Mouse (Mus musculus): ENCODE measurements at regions not wholly inside any gene's neighbourhood (a gene's known extent, or its start where the extent isn't known, plus 50 kb on each side); places are given as distances from the start of the nearest gene placed in this dataset.

DNA sequence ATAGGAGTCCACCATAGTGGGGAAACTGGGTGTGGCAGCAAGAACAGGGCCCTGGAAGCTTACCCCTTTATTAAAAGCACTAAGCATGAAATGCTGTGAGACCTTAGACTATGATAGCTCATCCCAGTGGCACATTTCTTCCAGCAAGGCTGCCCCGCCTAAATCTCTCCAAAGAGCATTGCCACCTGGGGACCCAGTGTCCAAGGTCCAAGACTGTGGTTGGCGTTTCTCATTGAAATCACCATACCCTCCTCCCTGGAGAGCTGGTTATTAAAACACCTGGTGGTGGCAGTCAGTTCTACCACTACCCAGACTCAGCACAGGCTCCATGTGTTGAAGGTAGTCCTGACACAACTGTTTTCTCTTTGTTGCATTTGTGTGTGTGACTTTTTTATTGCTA is 78.9 kb upstream of the Stt3b start:
- no peak for ATAC-seq
- 69% methylated on average over 2 of the region's 2 CpGs for whole genome bisulfite sequencing (ENCODE audit: insufficient replicate concordance)
- H3K27ac ChIP-seq: no peak overlapping the region
- H3K4me2 ChIP-seq: no peak overlapping the region
- H3K27me3 ChIP-seq (replicated peaks): peaks cover 6% of the 10 kb centered on the region; the same call in 1 of the 2 replicates
- no peak overlapping the region for H3K9ac ChIP-seq
- H3K9me3 ChIP-seq (replicated peaks): no peaks in the 10 kb centered on the region
- H3K4me1 ChIP-seq: peaks cover 19% of the 10 kb centered on the region
- H3K36me3 ChIP-seq: no peaks in the 10 kb centered on the region
- no peak overlapping the region for H3K4me3 ChIP-seq

GRCm38 (mm10) chr9:115390880-115391281 is 80.7 kb upstream of the Stt3b start:
- peaks cover 19% of the 10 kb centered on the region for H3K4me1 ChIP-seq
- 5% methylated on average over 11 of the region's 11 CpGs for WGBS (ENCODE audit: insufficient replicate concordance)
- H3K27ac ChIP-seq: no peak overlapping the region
- no peak overlapping the region for H3K4me3 ChIP-seq
- ATAC-seq: no peak
- H3K36me3 ChIP-seq: no peaks in the 10 kb centered on the region
- no peak overlapping the region for H3K9ac ChIP-seq
- H3K4me2 ChIP-seq: peak overlapping the region; percentile 26
- peaks cover 6% of the 10 kb centered on the region; the same call in 1 of the 2 replicates for H3K27me3 ChIP-seq (replicated peaks)
- H3K9me3 ChIP-seq (replicated peaks): no peaks in the 10 kb centered on the region

GRCm38 (mm10) chr9:115395511-115395910 is 85.3 kb upstream of the Stt3b start:
- H3K9me3 ChIP-seq (replicated peaks): peaks cover 5% of the 10 kb centered on the region; the same call in 1 of the 2 replicates
- peaks cover 14% of the 10 kb centered on the region for H3K4me1 ChIP-seq
- H3K9ac ChIP-seq: no peak overlapping the region
- H3K4me2 ChIP-seq: no peak overlapping the region
- no peak for ATAC-seq
- WGBS (ENCODE audit: insufficient replicate concordance): 63% methylated on average over 8 of the region's 8 CpGs
- no peaks in the 10 kb centered on the region for H3K36me3 ChIP-seq
- H3K27me3 ChIP-seq (replicated peaks): no peaks in the 10 kb centered on the region
- H3K27ac ChIP-seq: no peak overlapping the region
- no peak overlapping the region for H3K4me3 ChIP-seq

DNA sequence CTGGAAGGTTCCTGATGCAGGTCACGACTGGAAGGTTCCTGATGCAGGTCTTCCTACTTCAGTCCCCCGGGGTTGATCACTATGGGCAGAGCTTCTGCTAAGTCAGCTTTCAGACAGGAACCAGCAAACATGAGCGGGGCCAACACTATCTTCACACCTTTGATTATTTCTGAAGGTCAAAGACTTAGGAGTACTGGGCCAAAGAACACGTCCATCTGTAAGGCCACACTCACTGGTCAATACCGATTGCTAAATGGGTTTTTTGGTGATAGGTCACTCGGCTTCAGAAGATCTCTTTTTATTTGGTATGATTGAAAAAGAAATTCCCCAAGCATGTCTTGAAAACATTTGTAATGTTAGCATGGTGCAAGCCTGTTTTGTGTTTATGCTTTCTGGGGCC is 90.2 kb upstream of the Stt3b start:
- no peaks in the 10 kb centered on the region for H3K27me3 ChIP-seq (replicated peaks)
- H3K4me2 ChIP-seq: no peak overlapping the region
- ATAC-seq: no peak
- no peaks in the 10 kb centered on the region for H3K4me1 ChIP-seq
- H3K27ac ChIP-seq: no peak overlapping the region
- no peak overlapping the region for H3K4me3 ChIP-seq
- 72% methylated on average over 6 of the region's 6 CpGs for WGBS (ENCODE audit: insufficient replicate concordance)
- no peak overlapping the region for H3K9ac ChIP-seq
- H3K36me3 ChIP-seq: no peaks in the 10 kb centered on the region
- peaks cover 5% of the 10 kb centered on the region; the same call in 1 of the 2 replicates for H3K9me3 ChIP-seq (replicated peaks)

- 66% methylated on average over 13 of the region's 13 CpGs for WGBS (ENCODE audit: insufficient replicate concordance)
Observed at GRCm38 (mm10) chr9:115401405-115402151, 91.4 kb upstream of the Stt3b start.

GRCm38 (mm10) chr9:115402661-115403060 is 92.4 kb upstream of the Stt3b start:
- 73% methylated on average over 6 of the region's 6 CpGs for WGBS (ENCODE audit: insufficient replicate concordance)
- Histone ChIP-seq H3K4me2 (no peak overlapping the region), H3K36me3 (no peaks in the 10 kb centered on the region), H3K27ac (no peak overlapping the region), H3K9ac (no peak overlapping the region), H3K27me3 (replicated peaks) (no peaks in the 10 kb centered on the region), H3K4me3 (no peak overlapping the region), H3K4me1 (no peaks in the 10 kb centered on the region), H3K9me3 (replicated peaks) (peaks cover 2% of the 10 kb centered on the region; the same call in 1 of the 2 replicates)
- ATAC-seq: no peak

More at GRCm38 (mm10) chr9:115401405-115402151, 91.4 kb upstream of the Stt3b start:
- Histone ChIP-seq H3K4me3 (no peak overlapping the region), H3K27me3 (replicated peaks) (no peaks in the 10 kb centered on the region), H3K4me1 (no peaks in the 10 kb centered on the region), H3K9me3 (replicated peaks) (peaks cover 2% of the 10 kb centered on the region; the same call in 1 of the 2 replicates), H3K36me3 (no peaks in the 10 kb centered on the region), H3K9ac (no peak overlapping the region), H3K27ac (no peak overlapping the region), H3K4me2 (no peak overlapping the region)
- ATAC-seq: no peak

DNA sequence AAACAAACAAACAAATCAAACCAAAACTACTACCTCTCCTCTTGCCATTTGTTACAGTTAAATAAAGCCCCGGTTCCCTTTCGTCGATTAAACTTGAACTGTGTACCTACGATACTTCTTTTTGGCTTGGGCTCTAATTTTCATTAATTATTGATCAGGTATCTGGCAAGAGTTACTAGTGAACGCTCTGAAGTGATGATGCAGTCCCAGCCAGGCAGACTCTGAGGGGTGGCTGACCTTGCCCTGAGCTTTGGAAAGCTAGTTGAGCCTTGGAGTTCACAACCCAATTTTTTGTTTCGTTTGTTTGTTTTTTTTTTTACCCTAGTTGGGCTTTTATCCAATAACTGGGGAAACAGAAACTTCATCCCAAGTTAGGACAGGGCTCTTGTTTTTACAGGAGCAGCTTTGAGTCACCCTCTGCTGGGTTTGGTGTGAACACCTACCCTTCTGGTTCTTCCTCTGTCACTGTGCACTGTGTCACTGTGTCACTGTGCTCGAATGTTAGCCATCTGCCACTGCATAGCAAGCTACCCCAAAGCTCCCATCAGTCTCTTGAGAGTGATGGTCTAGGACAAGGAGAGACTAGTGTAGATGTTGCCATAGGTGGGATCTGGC is 93.2 kb upstream of the Stt3b start:
- H3K4me1 ChIP-seq: no peaks in the 10 kb centered on the region
- ATAC-seq: no peak
- no peaks in the 10 kb centered on the region for H3K9me3 ChIP-seq (replicated peaks)
- H3K4me3 ChIP-seq: no peak overlapping the region
- no peaks in the 10 kb centered on the region for H3K27me3 ChIP-seq (replicated peaks)
- no peak overlapping the region for H3K27ac ChIP-seq
- 67% methylated on average over 7 of the region's 7 CpGs for WGBS (ENCODE audit: insufficient replicate concordance)
- H3K4me2 ChIP-seq: no peak overlapping the region
- H3K9ac ChIP-seq: no peak overlapping the region
- H3K36me3 ChIP-seq: no peaks in the 10 kb centered on the region

DNA sequence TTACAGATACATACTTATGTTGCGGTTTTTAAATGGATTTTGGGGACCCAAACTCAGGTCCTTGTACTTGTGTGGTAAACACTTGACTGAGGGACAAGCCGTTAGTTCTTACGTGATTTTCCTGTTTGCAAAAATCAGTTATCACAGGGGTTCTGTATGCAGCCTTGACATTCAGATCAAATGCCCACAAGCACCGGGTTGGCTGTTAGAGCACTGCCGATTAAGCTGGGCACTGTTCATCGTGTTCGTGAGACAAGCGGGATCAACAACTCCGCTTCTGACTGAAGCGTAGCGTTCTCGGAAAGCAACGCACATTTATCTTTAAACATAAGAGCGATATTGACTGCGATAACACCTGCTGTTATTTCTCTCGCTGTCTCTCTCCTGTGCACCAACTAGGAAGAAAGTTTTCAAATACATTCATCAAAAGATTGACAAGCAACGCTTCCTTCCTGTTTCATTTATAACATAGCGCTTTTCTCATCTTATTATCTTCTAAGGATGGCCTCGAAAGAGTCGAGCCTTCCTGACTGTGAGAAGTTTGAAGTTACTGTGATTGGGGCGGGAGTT is 97.8 kb upstream of the Stt3b start:
- 80% methylated on average over 21 of the region's 21 CpGs for WGBS (ENCODE audit: insufficient replicate concordance)
- no peak for ATAC-seq
- H3K27me3 ChIP-seq (replicated peaks): no peaks in the 10 kb centered on the region
- no peak overlapping the region for H3K4me2 ChIP-seq
- H3K36me3 ChIP-seq: no peaks in the 10 kb centered on the region
- H3K9me3 ChIP-seq (replicated peaks): no peaks in the 10 kb centered on the region
- no peak overlapping the region for H3K4me3 ChIP-seq
- H3K9ac ChIP-seq: no peak overlapping the region
- no peak overlapping the region for H3K27ac ChIP-seq
- H3K4me1 ChIP-seq: no peaks in the 10 kb centered on the region

DNA sequence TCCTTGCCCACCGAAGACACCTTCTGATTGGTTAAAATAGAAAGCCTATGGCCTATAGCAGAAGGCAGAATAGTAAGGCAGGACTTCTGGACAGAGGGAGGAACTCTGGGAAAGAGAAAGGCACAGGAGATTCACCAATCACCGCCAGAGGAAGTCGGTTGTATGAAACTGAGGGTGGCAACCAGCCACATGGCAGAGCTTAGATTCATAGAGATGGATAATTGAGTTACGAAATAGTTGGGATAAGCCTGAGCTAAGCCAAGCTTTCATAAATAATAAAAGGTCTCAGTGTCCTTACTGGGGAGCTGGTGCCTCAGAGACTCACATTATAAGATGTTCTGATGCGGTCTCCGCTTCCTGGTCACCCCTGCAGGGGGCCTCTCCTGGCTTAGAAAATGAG is 98.7 kb upstream of the Stt3b start:
- Histone ChIP-seq H3K4me3 (no peak overlapping the region), H3K27me3 (replicated peaks) (no peaks in the 10 kb centered on the region), H3K9ac (no peak overlapping the region), H3K27ac (no peak overlapping the region), H3K4me1 (no peaks in the 10 kb centered on the region), H3K36me3 (no peaks in the 10 kb centered on the region), H3K4me2 (no peak overlapping the region), H3K9me3 (replicated peaks) (no peaks in the 10 kb centered on the region)
- ATAC-seq: no peak
- 73% methylated on average over 6 of the region's 6 CpGs for WGBS (ENCODE audit: insufficient replicate concordance)

DNA sequence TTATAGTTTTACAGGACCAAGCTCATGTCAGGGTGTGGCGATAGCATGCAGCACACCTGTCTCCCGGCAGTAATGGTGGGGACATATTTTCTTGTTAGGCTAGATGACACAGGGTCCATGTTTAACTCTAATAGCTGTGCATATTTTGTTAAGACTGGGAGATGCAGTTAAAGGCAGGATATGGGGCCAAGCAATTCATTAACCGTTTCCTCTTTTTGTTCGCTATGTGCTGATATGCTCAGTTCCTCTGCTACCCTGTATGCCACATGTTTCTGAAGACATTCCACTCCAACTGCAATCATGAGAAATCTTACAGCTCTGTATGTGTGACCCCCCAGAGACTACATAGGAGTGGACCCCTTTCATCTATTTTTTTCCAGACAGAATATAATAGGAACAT is 104.0 kb upstream of the Stt3b start:
- Histone ChIP-seq H3K9ac (no peak overlapping the region), H3K4me3 (no peak overlapping the region), H3K4me2 (no peak overlapping the region), H3K9me3 (replicated peaks) (no peaks in the 10 kb centered on the region), H3K4me1 (0 out of 2 replicates have a peak, but pooled peaks cover 3% of the 10 kb centered on the region), H3K27me3 (replicated peaks) (no peaks in the 10 kb centered on the region), H3K36me3 (no peaks in the 10 kb centered on the region), H3K27ac (no peak overlapping the region)
- ATAC-seq: no peak
- WGBS (ENCODE audit: insufficient replicate concordance): 58% methylated on average over 4 of the region's 4 CpGs

DNA sequence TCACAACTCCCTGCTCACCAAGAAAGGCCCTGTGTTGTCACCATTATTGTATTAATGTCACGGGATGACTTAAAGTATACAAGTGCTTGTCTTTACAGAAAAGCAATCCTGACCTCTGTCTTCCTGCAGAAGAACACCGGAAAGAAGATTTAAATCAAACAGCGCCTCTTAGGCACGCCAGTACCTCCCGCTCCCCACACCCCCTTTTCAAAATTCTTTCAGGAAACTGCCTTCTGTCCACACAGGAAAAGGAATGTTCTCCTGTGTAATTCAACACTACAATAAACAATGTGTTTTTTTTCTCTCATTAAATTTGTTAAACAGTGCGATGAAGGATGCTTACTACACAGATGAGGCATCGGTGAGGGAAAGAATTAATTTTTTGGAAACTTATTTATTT is 112.6 kb upstream of the Stt3b start:
- no peaks in the 10 kb centered on the region for H3K27me3 ChIP-seq (replicated peaks)
- no peaks in the 10 kb centered on the region for H3K36me3 ChIP-seq
- no peak overlapping the region for H3K4me2 ChIP-seq
- no peaks in the 10 kb centered on the region for H3K4me1 ChIP-seq
- no peak overlapping the region for H3K9ac ChIP-seq
- no peak overlapping the region for H3K27ac ChIP-seq
- WGBS (ENCODE audit: insufficient replicate concordance): 78% methylated on average over 7 of the region's 7 CpGs
- peaks cover 8% of the 10 kb centered on the region for H3K9me3 ChIP-seq (replicated peaks)
- no peak overlapping the region for H3K4me3 ChIP-seq
- ATAC-seq: no peak

DNA sequence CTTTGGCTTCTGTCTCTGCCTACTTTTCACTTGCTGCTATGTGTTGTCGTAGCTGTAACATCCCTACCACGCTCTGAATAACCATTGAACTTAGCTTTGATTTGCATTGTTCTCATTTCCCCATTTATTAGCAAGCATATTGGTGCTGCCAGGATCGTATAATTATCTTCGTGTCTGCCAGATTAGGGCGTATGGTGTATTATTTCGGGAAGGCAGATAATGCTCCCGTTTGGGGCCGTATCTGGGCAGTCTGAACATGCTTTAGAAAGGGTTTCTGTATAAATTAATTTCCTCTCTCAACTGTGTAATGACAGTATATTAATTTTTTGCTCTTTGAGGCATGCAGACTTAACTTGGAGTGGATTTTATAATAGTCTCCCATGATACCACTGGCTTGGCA is 116.5 kb upstream of the Stt3b start:
- H3K27ac ChIP-seq: no peak overlapping the region
- no peak overlapping the region for H3K9ac ChIP-seq
- H3K36me3 ChIP-seq: no peaks in the 10 kb centered on the region
- no peaks in the 10 kb centered on the region for H3K27me3 ChIP-seq (replicated peaks)
- ATAC-seq: no peak
- H3K9me3 ChIP-seq (replicated peaks): no peaks in the 10 kb centered on the region
- no peak overlapping the region for H3K4me3 ChIP-seq
- no peak overlapping the region for H3K4me2 ChIP-seq
- no peaks in the 10 kb centered on the region for H3K4me1 ChIP-seq
- 69% methylated on average over 8 of the region's 8 CpGs for WGBS (ENCODE audit: insufficient replicate concordance)

Data from liver, embryonic 12.5 days (tissue).